Mouse (Mus musculus): ENCODE data around the gene Arid1b. TPM values are rescaled to one million over a fixed set of nuclear protein-coding genes. Genes with fewer than 3 reads are reported as not detected.

The Arid1b gene
- polyA plus RNA-seq, 1 experiment from 2014 or later: 8.7 TPM

- H3K9me3 ChIP-seq (ENCODE audit: control insufficient read depth, low read length): no peaks in the 10 kb centered on the region
- no peaks in the 10 kb centered on the region for H3K36me3 ChIP-seq (ENCODE audit: control insufficient read depth, insufficient read depth, low read length)
- H3K27me3 ChIP-seq (ENCODE audit: control insufficient read depth, insufficient read depth, low read length): no peaks in the 10 kb centered on the region
- H3K4me2 ChIP-seq (ENCODE audit: low read length): no peak overlapping the region
- WGBS: 64% methylated on average over 5 of the region's 5 CpGs
- no peak for ATAC-seq (ENCODE audit: insufficient number of reproducible peaks, insufficient read depth, low FRiP score, low read depth)
- H3K4me1 ChIP-seq (ENCODE audit: control insufficient read depth in 2 of 2, insufficient read depth in 2 of 2, low read length in 2 of 2): peaks cover 45 to 85% of the 10 kb centered on the region in 2 experiments
- H3K27ac ChIP-seq (replicated peaks in 1 of 2; ENCODE audit: control insufficient read depth in 1 of 2, insufficient read depth in 1 of 2, low read depth in 2 of 2, low read length in 2 of 2): no peak overlapping the region
- H3K9ac ChIP-seq (ENCODE audit: low read length): no peak overlapping the region
- H3K4me3 ChIP-seq (ENCODE audit: control insufficient read depth in 1 of 2, insufficient read depth in 1 of 2, low read depth in 1 of 2, low read length in 2 of 2): no peak overlapping the region
Observed at GRCm38 (mm10) chr17:5061593-5061992, 67.5 kb downstream of the Arid1b start.

GRCm38 (mm10) chr17:5063471-5064176 lies 69.5 kb downstream of the Arid1b start:
- Histone ChIP-seq H3K4me2 (ENCODE audit: low read length) (no peak overlapping the region), H3K9ac (ENCODE audit: low read length) (no peak overlapping the region), H3K27ac (replicated peaks in 1 of 2; ENCODE audit: control insufficient read depth in 1 of 2, insufficient read depth in 1 of 2, low read depth in 2 of 2, low read length in 2 of 2) (no peak overlapping the region), H3K9me3 (ENCODE audit: control insufficient read depth, low read length) (no peaks in the 10 kb centered on the region), H3K36me3 (ENCODE audit: control insufficient read depth, insufficient read depth, low read length) (no peaks in the 10 kb centered on the region), H3K4me3 (ENCODE audit: control insufficient read depth in 1 of 2, insufficient read depth in 1 of 2, low read depth in 1 of 2, low read length in 2 of 2) (no peak overlapping the region), H3K27me3 (ENCODE audit: control insufficient read depth, insufficient read depth, low read length) (no peaks in the 10 kb centered on the region), H3K4me1 (ENCODE audit: control insufficient read depth in 2 of 2, insufficient read depth in 2 of 2, low read length in 2 of 2) (peaks cover 44 to 80% of the 10 kb centered on the region in 2 experiments)
- no peak for ATAC-seq (ENCODE audit: insufficient number of reproducible peaks, insufficient read depth, low FRiP score, low read depth)
- 86% methylated on average over 9 of the region's 9 CpGs for WGBS

GRCm38 (mm10) chr17:5064777-5065176 lies 70.6 kb downstream of the Arid1b start:
- H3K4me3 ChIP-seq (ENCODE audit: control insufficient read depth in 1 of 2, insufficient read depth in 1 of 2, low read depth in 1 of 2, low read length in 2 of 2): no peak overlapping the region
- no peak overlapping the region for H3K27ac ChIP-seq (replicated peaks in 1 of 2; ENCODE audit: control insufficient read depth in 1 of 2, insufficient read depth in 1 of 2, low read depth in 2 of 2, low read length in 2 of 2)
- no peaks in the 10 kb centered on the region for H3K36me3 ChIP-seq (ENCODE audit: control insufficient read depth, insufficient read depth, low read length)
- H3K4me1 ChIP-seq (ENCODE audit: control insufficient read depth in 2 of 2, insufficient read depth in 2 of 2, low read length in 2 of 2): peaks cover 40 to 80% of the 10 kb centered on the region in 2 experiments
- ATAC-seq (ENCODE audit: insufficient number of reproducible peaks, insufficient read depth, low FRiP score, low read depth): no peak
- WGBS: 73% methylated on average over 6 of the region's 6 CpGs
- H3K9me3 ChIP-seq (ENCODE audit: control insufficient read depth, low read length): no peaks in the 10 kb centered on the region
- H3K9ac ChIP-seq (ENCODE audit: low read length): no peak overlapping the region
- no peaks in the 10 kb centered on the region for H3K27me3 ChIP-seq (ENCODE audit: control insufficient read depth, insufficient read depth, low read length)
- H3K4me2 ChIP-seq (ENCODE audit: low read length): no peak overlapping the region

GRCm38 (mm10) chr17:5065270-5065669 lies 71.1 kb downstream of the Arid1b start:
- 64% methylated on average over 6 of the region's 6 CpGs for WGBS
- Histone ChIP-seq H3K36me3 (ENCODE audit: control insufficient read depth, insufficient read depth, low read length) (no peaks in the 10 kb centered on the region), H3K4me2 (ENCODE audit: low read length) (no peak overlapping the region), H3K4me3 (ENCODE audit: control insufficient read depth in 1 of 2, insufficient read depth in 1 of 2, low read depth in 1 of 2, low read length in 2 of 2) (no peak overlapping the region), H3K27ac (replicated peaks in 1 of 2; ENCODE audit: control insufficient read depth in 1 of 2, insufficient read depth in 1 of 2, low read depth in 2 of 2, low read length in 2 of 2) (no peak overlapping the region), H3K4me1 (ENCODE audit: control insufficient read depth in 2 of 2, insufficient read depth in 2 of 2, low read length in 2 of 2) (peaks cover 35 to 80% of the 10 kb centered on the region in 2 experiments), H3K9ac (ENCODE audit: low read length) (no peak overlapping the region), H3K9me3 (ENCODE audit: control insufficient read depth, low read length) (no peaks in the 10 kb centered on the region), H3K27me3 (ENCODE audit: control insufficient read depth, insufficient read depth, low read length) (no peaks in the 10 kb centered on the region)
- ATAC-seq (ENCODE audit: insufficient number of reproducible peaks, insufficient read depth, low FRiP score, low read depth): 0 out of 2 replicates have a peak, but pooled peaks have one; percentile 5

- Histone ChIP-seq H3K27me3 (ENCODE audit: control insufficient read depth, insufficient read depth, low read length) (no peaks in the 10 kb centered on the region), H3K36me3 (ENCODE audit: control insufficient read depth, insufficient read depth, low read length) (no peaks in the 10 kb centered on the region), H3K4me3 (ENCODE audit: control insufficient read depth in 1 of 2, insufficient read depth in 1 of 2, low read depth in 1 of 2, low read length in 2 of 2) (no peak overlapping the region), H3K9ac (ENCODE audit: low read length) (no peak overlapping the region; the same call in 1 of the 2 replicates), H3K4me1 (ENCODE audit: control insufficient read depth in 2 of 2, insufficient read depth in 2 of 2, low read length in 2 of 2) (peaks cover 30 to 72% of the 10 kb centered on the region in 2 experiments), H3K27ac (replicated peaks in 1 of 2; ENCODE audit: control insufficient read depth in 1 of 2, insufficient read depth in 1 of 2, low read depth in 2 of 2, low read length in 2 of 2) (no peak overlapping the region), H3K9me3 (ENCODE audit: control insufficient read depth, low read length) (no peaks in the 10 kb centered on the region), H3K4me2 (ENCODE audit: low read length) (no peak overlapping the region)
- WGBS: 84% methylated on average over 8 of the region's 8 CpGs
- ATAC-seq (ENCODE audit: insufficient number of reproducible peaks, insufficient read depth, low FRiP score, low read depth): no peak
Observed at GRCm38 (mm10) chr17:5066835-5067234, 72.7 kb downstream of the Arid1b start.

GRCm38 (mm10) chr17:5067264-5067663 lies 73.1 kb downstream of the Arid1b start:
- Histone ChIP-seq H3K9me3 (ENCODE audit: control insufficient read depth, low read length) (no peaks in the 10 kb centered on the region), H3K9ac (ENCODE audit: low read length) (no peak overlapping the region; the same call in 1 of the 2 replicates), H3K4me2 (ENCODE audit: low read length) (no peak overlapping the region), H3K27ac (replicated peaks in 1 of 2; ENCODE audit: control insufficient read depth in 1 of 2, insufficient read depth in 1 of 2, low read depth in 2 of 2, low read length in 2 of 2) (no peak overlapping the region), H3K27me3 (ENCODE audit: control insufficient read depth, insufficient read depth, low read length) (no peaks in the 10 kb centered on the region), H3K36me3 (ENCODE audit: control insufficient read depth, insufficient read depth, low read length) (no peaks in the 10 kb centered on the region), H3K4me3 (ENCODE audit: control insufficient read depth in 1 of 2, insufficient read depth in 1 of 2, low read depth in 1 of 2, low read length in 2 of 2) (no peak overlapping the region), H3K4me1 (ENCODE audit: control insufficient read depth in 2 of 2, insufficient read depth in 2 of 2, low read length in 2 of 2) (peaks cover 28 to 68% of the 10 kb centered on the region in 2 experiments)
- 55% methylated on average over 4 of the region's 4 CpGs for WGBS
- ATAC-seq (ENCODE audit: insufficient number of reproducible peaks, insufficient read depth, low FRiP score, low read depth): no peak

- H3K9me3 ChIP-seq (ENCODE audit: control insufficient read depth, low read length): no peaks in the 10 kb centered on the region
- 54% methylated on average over 3 of the region's 3 CpGs for WGBS
- no peak overlapping the region for H3K27ac ChIP-seq (replicated peaks in 1 of 2; ENCODE audit: control insufficient read depth in 1 of 2, insufficient read depth in 1 of 2, low read depth in 2 of 2, low read length in 2 of 2)
- H3K4me1 ChIP-seq (ENCODE audit: control insufficient read depth in 2 of 2, insufficient read depth in 2 of 2, low read length in 2 of 2): peaks cover 26 to 58% of the 10 kb centered on the region in 2 experiments
- H3K36me3 ChIP-seq (ENCODE audit: control insufficient read depth, insufficient read depth, low read length): no peaks in the 10 kb centered on the region
- H3K27me3 ChIP-seq (ENCODE audit: control insufficient read depth, insufficient read depth, low read length): no peaks in the 10 kb centered on the region
- H3K4me3 ChIP-seq (ENCODE audit: control insufficient read depth in 1 of 2, insufficient read depth in 1 of 2, low read depth in 1 of 2, low read length in 2 of 2): no peak overlapping the region
- ATAC-seq (ENCODE audit: insufficient number of reproducible peaks, insufficient read depth, low FRiP score, low read depth): no peak
- H3K9ac ChIP-seq (ENCODE audit: low read length): no peak overlapping the region
- no peak overlapping the region for H3K4me2 ChIP-seq (ENCODE audit: low read length)
Observed at GRCm38 (mm10) chr17:5070399-5070798, 76.3 kb downstream of the Arid1b start.

- Histone ChIP-seq H3K27ac (replicated peaks in 1 of 2; ENCODE audit: control insufficient read depth in 1 of 2, insufficient read depth in 1 of 2, low read depth in 2 of 2, low read length in 2 of 2) (no peak overlapping the region), H3K9me3 (ENCODE audit: control insufficient read depth, low read length) (no peaks in the 10 kb centered on the region), H3K27me3 (ENCODE audit: control insufficient read depth, insufficient read depth, low read length) (no peaks in the 10 kb centered on the region), H3K4me2 (ENCODE audit: low read length) (no peak overlapping the region), H3K36me3 (ENCODE audit: control insufficient read depth, insufficient read depth, low read length) (no peaks in the 10 kb centered on the region), H3K4me1 (ENCODE audit: control insufficient read depth in 2 of 2, insufficient read depth in 2 of 2, low read length in 2 of 2) (peaks cover 15 to 50% of the 10 kb centered on the region in 2 experiments), H3K4me3 (ENCODE audit: control insufficient read depth in 1 of 2, insufficient read depth in 1 of 2, low read depth in 1 of 2, low read length in 2 of 2) (no peak overlapping the region), H3K9ac (ENCODE audit: low read length) (no peak overlapping the region)
- WGBS: 48% methylated on average over 4 of the region's 4 CpGs
- no peak for ATAC-seq (ENCODE audit: insufficient number of reproducible peaks, insufficient read depth, low FRiP score, low read depth)
Observed at GRCm38 (mm10) chr17:5072539-5072938, 78.4 kb downstream of the Arid1b start.

Measured in heart, embryonic 14.5 days (tissue).